Mouse (Mus musculus) liver, adult 2 months (tissue): Measurements from ENCODE around the gene Klb. TPM values are rescaled to one million over a fixed set of nuclear protein-coding genes. Genes with fewer than 3 reads are reported as not detected.
A peak's percentile ranks its signal among the peaks of the same experiment; 100 is the strongest.

Source experiments
- DNase-seq: peaks from one replicate; pipeline ENCODE4 v3.0.0-alpha.2; 2011; ENCODE audit warnings: low read depth, low spot score; ENCODE audit errors: extremely low read depth
- H3K27ac ChIP-seq: fragments of 200-500 bp; replicated peaks from 2 replicates; pipeline ENCODE4 v1.5.1; 2012; ENCODE audit warnings: low read depth, mild to moderate bottlenecking, control low read depth, inconsistent platforms, low read length; ENCODE audit not compliant: insufficient read depth
- H3K27me3 ChIP-seq: fragments of 200-500 bp; 2 replicates; pipeline ENCODE4 v1.6.1; 2012; ENCODE audit warnings: mild to moderate bottlenecking, moderate library complexity, low read length, inconsistent platforms; ENCODE audit not compliant: control insufficient read depth, insufficient read depth
- H3K36me3 ChIP-seq: fragments of 200-500 bp; 2 replicates; pipeline ENCODE4 v1.6.1; 2012; ENCODE audit warnings: low read length, inconsistent platforms; ENCODE audit not compliant: control insufficient read depth, insufficient read depth
- H3K4me1 ChIP-seq: fragments of 200-500 bp; 2 replicates; pipeline ENCODE4 v1.6.1; 2011; ENCODE audit warnings: low read length; ENCODE audit not compliant: control insufficient read depth, insufficient read depth
- H3K4me3 ChIP-seq: fragments of 200-500 bp; 2 replicates; pipeline ENCODE4 v1.5.1; 2011; ENCODE audit warnings: low read depth, mild to moderate bottlenecking, control low read depth, low read length, moderate library complexity; ENCODE audit not compliant: insufficient read depth
- H3K79me2 ChIP-seq: fragments of 200-500 bp; 2 replicates; pipeline ENCODE4 v1.6.1; 2012; ENCODE audit warnings: inconsistent platforms, mild to moderate bottlenecking, low read length, moderate library complexity; ENCODE audit not compliant: control insufficient read depth, insufficient read depth
- H3K9ac ChIP-seq: fragments of 200-500 bp; 2 replicates; pipeline ENCODE4 v1.6.1; 2012; ENCODE audit warnings: low read depth, mild to moderate bottlenecking, control low read depth, inconsistent platforms, low read length
- CTCF ChIP-seq: fragments of 200-500 bp; IDR thresholded peaks from 2 replicates; pipeline ENCODE4 v1.5.1; 2011; ENCODE audit warnings: low read depth, low read length, control low read depth
- POLR2A ChIP-seq: fragments of 200-500 bp; IDR thresholded peaks from 2 replicates; pipeline ENCODE4 v1.6.1; 2011; ENCODE audit warnings: low read length, control low read depth; ENCODE audit not compliant: insufficient read depth; ENCODE audit errors: extremely low read depth
- WGBS: fragments of 180-500 bp; shearing (Covaris S2); methylation state at CpG from one replicate; pipeline ENCODE4 v1.1.7; 2018; 5-methylcytosine and 5-hydroxymethylcytosine counted together
- polyA plus RNA-seq: library from polyadenylated mRNA; depleted of rRNA; stranded (reverse); fragments of >200 nt; gene quantifications from 2 replicates; pipeline ENCODE4 v1.2.3, GENCODE M21; 2012
- total RNA-seq: library from RNA; depleted of rRNA; stranded (reverse); fragments of >200 nt; gene quantifications from 2 replicates; pipeline ENCODE4 v1.2.3, GENCODE M21; 2014

Klb gene
- total and polyA plus RNA-seq, 2 experiments, result 17.7 to 40.2 TPM

- H3K27me3 ChIP-seq, result no peaks in the 10 kb centered on the region
- peaks cover under 1% of the 10 kb centered on the region; the same call in 1 of the 2 replicates for H3K4me1 ChIP-seq
- H3K9ac ChIP-seq, result no peak overlapping the region
- H3K4me3 ChIP-seq, result no peak overlapping the region
- peaks cover 12% of the 10 kb centered on the region; the same call in 1 of the 2 replicates for H3K79me2 ChIP-seq
- no peak for TF ChIP-seq CTCF
- no peak for TF ChIP-seq POLR2A
- peaks cover 15% of the 10 kb centered on the region for H3K36me3 ChIP-seq
- no peak overlapping the region for H3K27ac ChIP-seq
- no peak for DNase-seq
- WGBS, result 89% methylated on average over 9 of the region's 9 CpGs
These were observed 28.9 kb upstream of the Klb start for GRCm38 (mm10) chr5:65319176-65319575.

DNA sequence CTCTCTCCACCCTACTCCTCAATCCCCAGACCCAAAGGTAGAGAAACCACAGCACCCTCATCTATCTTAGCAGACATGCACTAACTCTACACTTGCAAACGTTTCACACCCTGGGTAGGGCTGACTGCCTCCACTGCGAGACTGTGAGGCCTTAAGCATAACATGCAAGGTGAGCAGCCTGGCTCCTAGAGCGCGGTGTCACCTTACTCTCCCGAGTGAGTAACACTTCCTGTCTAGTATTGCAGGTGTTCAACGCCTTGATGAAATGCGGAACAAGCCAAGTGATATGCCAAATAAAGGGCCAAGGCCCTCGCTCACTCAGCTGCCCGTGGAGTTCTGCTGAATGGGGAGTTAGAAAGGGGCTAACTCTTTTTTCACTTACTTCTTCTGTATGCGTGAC is 25.9 kb upstream of the Klb start:
- Histone ChIP-seq H3K4me1 (peaks cover 7% of the 10 kb centered on the region; the same call in 1 of the 2 replicates), H3K9ac (no peak overlapping the region), H3K27me3 (no peaks in the 10 kb centered on the region), H3K27ac (no peak overlapping the region), H3K79me2 (peaks cover 12% of the 10 kb centered on the region; the same call in 1 of the 2 replicates), H3K4me3 (no peak overlapping the region), H3K36me3 (peaks cover 12% of the 10 kb centered on the region)
- 84% methylated on average over 10 of the region's 10 CpGs for WGBS
- TF ChIP-seq CTCF (no peak), POLR2A (no peak)
- DNase-seq, result no peak

DNA sequence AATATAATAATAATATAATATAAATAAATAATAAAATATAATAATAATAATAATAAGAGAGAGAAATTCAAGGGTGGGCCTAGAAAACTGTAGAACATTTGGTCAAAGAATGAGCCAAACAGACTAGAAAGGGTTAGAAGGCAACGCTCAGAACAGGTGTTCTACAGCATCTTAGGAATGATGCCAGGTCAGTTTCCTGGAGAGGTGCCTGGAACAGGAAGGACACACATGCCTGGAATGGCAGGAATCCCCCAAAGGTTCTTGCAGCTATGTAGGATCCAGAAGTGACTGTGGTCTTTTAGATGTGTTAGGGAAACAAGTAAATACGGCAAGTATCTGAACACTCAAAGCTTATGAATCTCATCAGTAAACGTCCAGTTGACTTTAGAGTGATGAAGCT is 23.8 kb upstream of the Klb start:
- peak; percentile 24 for DNase-seq
- TF ChIP-seq CTCF (no peak), POLR2A (no peak)
- 86% methylated on average over 3 of the region's 3 CpGs for WGBS

GRCm38 (mm10) chr5:65324758-65325355 is 23.3 kb upstream of the Klb start:
- Histone ChIP-seq H3K4me1 (peaks cover 9% of the 10 kb centered on the region; the same call in 1 of the 2 replicates), H3K27me3 (no peaks in the 10 kb centered on the region), H3K27ac (no peak overlapping the region; the same call in 1 of the 2 replicates), H3K79me2 (peaks cover 12% of the 10 kb centered on the region; the same call in 1 of the 2 replicates), H3K4me3 (no peak overlapping the region), H3K36me3 (no peaks in the 10 kb centered on the region), H3K9ac (no peak overlapping the region)
- 32% methylated on average over 3 of the region's 3 CpGs for WGBS
- TF ChIP-seq POLR2A (no peak), CTCF (no peak)
- peak; percentile 90 for DNase-seq

More for the DNA sequence above, 23.8 kb upstream of the Klb start:
- Histone ChIP-seq H3K27ac (no peak overlapping the region; the same call in 1 of the 2 replicates), H3K4me3 (no peak overlapping the region), H3K27me3 (no peaks in the 10 kb centered on the region), H3K4me1 (peaks cover 9% of the 10 kb centered on the region; the same call in 1 of the 2 replicates), H3K79me2 (peaks cover 12% of the 10 kb centered on the region; the same call in 1 of the 2 replicates), H3K36me3 (no peaks in the 10 kb centered on the region), H3K9ac (no peak overlapping the region)

DNA sequence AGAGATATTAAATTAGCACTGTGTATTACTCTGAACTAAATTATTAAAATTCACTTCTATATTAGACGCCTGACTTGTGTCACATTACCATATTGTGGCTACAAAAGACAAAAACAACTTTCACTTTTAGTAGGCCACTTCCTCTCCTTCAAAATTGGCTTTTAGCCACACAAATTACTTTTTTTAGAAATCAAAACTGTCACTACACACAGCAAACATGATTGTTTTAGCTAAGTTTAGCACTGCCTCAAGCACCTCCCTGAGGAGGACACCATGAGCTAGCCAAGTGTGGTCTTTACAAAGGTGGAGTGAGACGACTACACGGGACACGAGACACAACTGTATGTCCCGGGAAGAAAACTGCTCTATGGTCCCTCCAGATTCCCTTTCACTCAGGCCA is 21.9 kb upstream of the Klb start:
- Histone ChIP-seq H3K9ac (peak overlapping the region; percentile 3), H3K79me2 (peaks cover 12% of the 10 kb centered on the region; the same call in 1 of the 2 replicates), H3K27me3 (no peaks in the 10 kb centered on the region), H3K4me1 (peaks cover 9% of the 10 kb centered on the region; the same call in 1 of the 2 replicates), H3K27ac (peak overlapping the region; percentile 64), H3K36me3 (no peaks in the 10 kb centered on the region), H3K4me3 (peak overlapping the region; percentile 29)
- TF ChIP-seq POLR2A (no peak), CTCF (no peak)
- 50% methylated on average over 5 of the region's 5 CpGs for WGBS
- peak; percentile 37 for DNase-seq

GRCm38 (mm10) chr5:65329971-65330370 is 18.1 kb upstream of the Klb start:
- TF ChIP-seq POLR2A (no peak), CTCF (no peak)
- H3K36me3 ChIP-seq, result no peaks in the 10 kb centered on the region
- H3K4me3 ChIP-seq, result no peak overlapping the region
- no peaks in the 10 kb centered on the region for H3K27me3 ChIP-seq
- no peak overlapping the region for H3K9ac ChIP-seq
- no peak for DNase-seq
- H3K4me1 ChIP-seq, result peaks cover 5% of the 10 kb centered on the region; the same call in 1 of the 2 replicates
- 65% methylated on average over 3 of the region's 3 CpGs for WGBS
- H3K27ac ChIP-seq, result no peak overlapping the region
- H3K79me2 ChIP-seq, result peaks cover 18% of the 10 kb centered on the region; the same call in 1 of the 2 replicates
